ENCODE assay signal across 12 mouse cellular contexts in genomic region chr4:154213586-154213985, GRCm38 (mm10). TPM values are rescaled to one million over a fixed set of nuclear protein-coding genes. Genes with fewer than 3 reads are reported as not detected.
DNase-seq lines count a peak whose midpoint lies in the region; ATAC-seq and TF ChIP-seq lines count a peak whose summit lies in the region.
"Had no signal": no experiment of that assay in that cellular context is flagged by ENCODE, and none has a peak within 500 bp of the region (broad histone marks: within the 10 kb centered on the region; RNA-seq: fewer than 3 reads in every experiment).

No protein-coding gene starts in this region.

- no peak overlapping the region for H3K27ac ChIP-seq in limb, embryonic 14.5 days (replicated peaks; ENCODE audit: low read depth, low read length)
- H3K27ac ChIP-seq: liver, embryonic 12.5 days had no signal

- no peak overlapping the region for H3K4me3 ChIP-seq in limb, embryonic 14.5 days (replicated peaks; ENCODE audit: low read length)
- H3K4me3 ChIP-seq: liver, embryonic 12.5 days had no signal

- H3K4me2 ChIP-seq in limb, embryonic 14.5 days (replicated peaks; ENCODE audit: low read depth, low read length, severe bottlenecking): no peak overlapping the region

- WGBS in limb, embryonic 14.5 days: 49% methylated on average over 7 of the region's 7 CpGs

- no peaks in the 10 kb centered on the region for H3K9me3 ChIP-seq in limb, embryonic 14.5 days (ENCODE audit: control insufficient read depth, low read length)
- H3K9me3 ChIP-seq: liver, embryonic 12.5 days had no signal

- H3K36me3 ChIP-seq in limb, embryonic 14.5 days (ENCODE audit: control insufficient read depth, insufficient read depth, low read length): no peaks in the 10 kb centered on the region
- H3K36me3 ChIP-seq: liver, embryonic 12.5 days had no signal

- no peak overlapping the region; the same call in 1 of the 2 replicates for H3K9ac ChIP-seq in limb, embryonic 14.5 days (ENCODE audit: low read depth, low read length, severe bottlenecking)
- H3K9ac ChIP-seq: liver, embryonic 12.5 days had no signal

- TF ChIP-seq POLR2A in limb, embryonic 14.5 days (IDR thresholded peaks at IDR 0.05; ENCODE audit: borderline replicate concordance, extremely low read depth, insufficient read depth, insufficient read length): no peak

- H3K4me1 ChIP-seq in limb, embryonic 14.5 days (ENCODE audit: control insufficient read depth, insufficient read depth, low read length): peaks cover 22% of the 10 kb centered on the region

- no peak for ATAC-seq in limb, embryonic 14.5 days (ENCODE audit: low FRiP score, low read depth)
- ATAC-seq: forebrain, embryonic 16.5 days; liver, embryonic 12.5 days had no signal

- DNase-seq in adrenal gland, postnatal 14 days: peak; percentile 48
- no peak for DNase-seq in adrenal gland, postnatal 4 days (ENCODE audit: low spot score in 2 of 2)
- DNase-seq in Muller cell, postnatal 12 days (ENCODE audit: inconsistent ontology term): peak; percentile 56
- peak; percentile 58 to 73 for DNase-seq in heart, adult 9 months (ENCODE audit: low spot score in 2 of 2)
- peak; percentile 36 for DNase-seq in limb, embryonic 14.5 days (ENCODE audit: low spot score)
- DNase-seq in embryo, embryonic 10.5 days (ENCODE audit: low spot score): no peak
- no peak for DNase-seq in frontal cortex, adult 2 months (ENCODE audit: extremely low spot score in 1 of 2, low spot score in 1 of 2)
- DNase-seq in left cerebral cortex, adult 9 months (ENCODE audit: low spot score in 2 of 2): no peak
- DNase-seq: kidney, adult 9 months; right cerebral cortex, postnatal 25 days had no signal

- H3K27me3 ChIP-seq in limb, embryonic 14.5 days (ENCODE audit: control insufficient read depth, insufficient read depth, low read length): no peaks in the 10 kb centered on the region

RNA-seq across cellular contexts. Expression of gene Megf6, which starts 43.1 kb away (rescaled TPM):
- 7.3 and 8.3 TPM in 2 replicates for total RNA-seq in adrenal gland, postnatal 14 days (2021)
- 10 to 100 TPM; 18.0 to 19.6 TPM for total RNA-seq in adrenal gland, postnatal 4 days (2021)
- 81.1 and 107 TPM in 2 replicates for polyA plus RNA-seq in limb, embryonic 14.5 days (2012; rRNA removed)
- polyA plus RNA-seq in limb, embryonic 14.5 days (2014; fragmentation: Nextera tagmentation; extraction: Ambion mirVana): 99.9 and 103 TPM in 2 replicates
- 3.0 and 5.4 TPM in 2 replicates for polyA plus RNA-seq in frontal cortex, adult 2 months (2012; rRNA removed)

RNA-seq across cellular contexts. Expression of gene Tprgl, which starts 53.1 kb away (rescaled TPM):
- 125 and 132 TPM in 2 replicates for total RNA-seq in adrenal gland, postnatal 14 days (2021)
- 100 to 1,000 TPM; 137 to 140 TPM for total RNA-seq in adrenal gland, postnatal 4 days (2021)
- polyA plus RNA-seq in limb, embryonic 14.5 days (2012; rRNA removed): 95.7 and 106 TPM in 2 replicates
- polyA plus RNA-seq in limb, embryonic 14.5 days (2014; fragmentation: Nextera tagmentation; extraction: Ambion mirVana): 156 and 157 TPM in 2 replicates
- 200 and 202 TPM in 2 replicates for polyA plus RNA-seq in frontal cortex, adult 2 months (2012; rRNA removed)

Comparison
In these comparisons a context has a peak if more than half of its experiments do, and no peak if none do; other contexts are left out.
1. DNase-seq: peak in adrenal gland, postnatal 14 days (single experiment), Muller cell, postnatal 12 days (single experiment), heart, adult 9 months (2 of 2) and limb, embryonic 14.5 days (single experiment); none in adrenal gland, postnatal 4 days (0 of 2), embryo, embryonic 10.5 days (single experiment), frontal cortex, adult 2 months (0 of 2) and left cerebral cortex, adult 9 months (0 of 2).